Mouse (Mus musculus) layer of hippocampus, adult 6 months (tissue): Measurements from ENCODE around the gene Cercam. TPM values are rescaled to one million over a fixed set of nuclear protein-coding genes. Genes with fewer than 3 reads are reported as not detected.

Experiments
- long read RNA-seq, 2 experiments: library from polyadenylated mRNA; unstranded; transcript quantifications; one replicate each; pipeline ENCODE4 v2.0.0; 2019 to 2020
- microRNA-seq: library from miRNA; unstranded; fragments of <30 nt; microRNA quantifications from one replicate; pipeline ENCODE4 v1.2.0, GENCODE M21; 2020
- polyA plus RNA-seq: library from polyadenylated mRNA; unstranded; fragments of <200 nt; fragmentation: Nextera tagmentation; gene quantifications from 2 replicates; pipeline ENCODE4 v1.2.3, GENCODE M21; 2021

Gene Cercam
- polyA plus RNA-seq = 3.3 and 3.5 TPM in 2 replicates
- long read RNA-seq, experiment 1, partial matches to known transcripts = 0 of 1 reads
- long read RNA-seq, experiment 1, other reads (novel, unspliced or antisense) = 1 of 1 reads
- long read RNA-seq, experiment 2, partial matches to known transcripts = 3 of 4 reads
- long read RNA-seq, experiment 2, other reads (novel, unspliced or antisense) = 1 of 4 reads

DNA sequence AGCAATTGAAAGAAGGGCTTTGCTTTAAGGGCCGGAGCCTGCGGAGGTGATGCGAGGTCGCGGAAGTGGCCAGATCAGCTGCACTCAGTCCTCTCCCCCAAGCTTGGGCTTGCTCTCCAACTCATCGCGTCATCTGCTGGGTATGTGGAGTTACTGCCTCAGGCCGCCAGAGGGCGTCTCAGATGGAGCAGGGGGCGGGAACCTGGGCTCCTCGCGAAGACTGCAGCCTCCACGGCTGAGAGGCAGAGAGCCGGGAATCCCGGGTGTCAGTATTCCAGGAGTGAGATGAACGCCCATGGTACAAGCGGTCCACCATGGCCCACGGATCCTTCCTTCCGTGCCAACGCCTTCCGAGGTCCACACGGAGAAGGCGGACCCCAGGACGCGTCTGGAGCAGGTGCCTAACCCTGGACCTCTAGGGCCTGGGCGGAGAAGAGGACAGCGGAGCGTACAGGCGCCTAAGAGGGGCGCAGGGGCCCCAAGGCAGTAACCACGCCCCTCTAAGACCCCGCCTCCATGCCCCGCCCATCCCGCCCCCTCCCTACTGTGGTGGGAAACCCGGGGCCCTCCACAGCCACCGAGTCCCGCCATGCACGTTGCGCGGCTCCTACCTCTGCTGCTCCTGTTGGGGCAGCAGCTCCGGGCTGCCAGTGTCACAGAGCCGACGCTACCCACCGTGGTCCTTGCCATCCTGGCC is at the start of gene Cercam:
TSS of gene Cercam (plus strand) at position 216 of the 697 bp plus-strand sequence.

DNA sequence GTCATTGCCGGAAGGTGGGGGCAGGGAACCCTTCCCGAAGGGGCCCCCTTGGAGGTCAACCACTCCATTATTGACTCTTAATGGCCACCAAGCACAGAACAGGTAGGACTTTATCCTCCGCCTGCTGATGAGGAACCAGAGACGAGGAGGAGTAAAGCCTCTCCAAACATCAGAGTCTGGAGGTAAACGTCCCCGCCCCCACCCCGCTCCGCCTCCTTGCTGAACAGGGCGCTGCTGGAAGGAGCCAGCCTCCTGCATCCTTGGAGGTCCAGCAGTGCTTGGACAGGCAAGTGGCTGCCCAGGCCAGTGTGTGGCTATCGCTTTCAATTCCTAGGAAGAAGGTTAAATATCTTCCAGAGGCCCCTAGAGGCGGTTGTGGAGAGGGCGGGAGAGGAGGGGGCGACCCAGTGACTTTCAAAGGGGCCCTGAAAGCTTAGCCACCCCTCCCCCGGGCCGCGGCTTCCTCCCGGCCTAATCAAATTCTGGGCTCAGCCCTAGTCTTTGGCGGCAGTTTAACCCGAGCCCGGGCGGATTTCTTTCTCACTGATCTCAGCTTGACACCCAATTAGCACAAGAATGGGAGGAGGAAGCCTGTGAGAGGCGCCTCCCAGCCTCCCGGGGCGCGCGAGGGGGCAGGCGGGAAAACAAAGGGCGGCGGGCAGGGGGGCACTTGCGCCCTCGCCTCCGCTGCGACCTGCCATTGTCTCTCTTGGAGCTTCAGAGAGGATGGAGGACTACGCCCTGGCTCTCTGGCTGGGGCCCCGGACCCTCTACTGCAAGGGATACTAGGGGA is 48.7 kb upstream of the Cercam start, which contains the start of gene Urm1:
TSS of gene Urm1 (plus strand) at position 51 of the 793 bp plus-strand sequence.

DNA sequence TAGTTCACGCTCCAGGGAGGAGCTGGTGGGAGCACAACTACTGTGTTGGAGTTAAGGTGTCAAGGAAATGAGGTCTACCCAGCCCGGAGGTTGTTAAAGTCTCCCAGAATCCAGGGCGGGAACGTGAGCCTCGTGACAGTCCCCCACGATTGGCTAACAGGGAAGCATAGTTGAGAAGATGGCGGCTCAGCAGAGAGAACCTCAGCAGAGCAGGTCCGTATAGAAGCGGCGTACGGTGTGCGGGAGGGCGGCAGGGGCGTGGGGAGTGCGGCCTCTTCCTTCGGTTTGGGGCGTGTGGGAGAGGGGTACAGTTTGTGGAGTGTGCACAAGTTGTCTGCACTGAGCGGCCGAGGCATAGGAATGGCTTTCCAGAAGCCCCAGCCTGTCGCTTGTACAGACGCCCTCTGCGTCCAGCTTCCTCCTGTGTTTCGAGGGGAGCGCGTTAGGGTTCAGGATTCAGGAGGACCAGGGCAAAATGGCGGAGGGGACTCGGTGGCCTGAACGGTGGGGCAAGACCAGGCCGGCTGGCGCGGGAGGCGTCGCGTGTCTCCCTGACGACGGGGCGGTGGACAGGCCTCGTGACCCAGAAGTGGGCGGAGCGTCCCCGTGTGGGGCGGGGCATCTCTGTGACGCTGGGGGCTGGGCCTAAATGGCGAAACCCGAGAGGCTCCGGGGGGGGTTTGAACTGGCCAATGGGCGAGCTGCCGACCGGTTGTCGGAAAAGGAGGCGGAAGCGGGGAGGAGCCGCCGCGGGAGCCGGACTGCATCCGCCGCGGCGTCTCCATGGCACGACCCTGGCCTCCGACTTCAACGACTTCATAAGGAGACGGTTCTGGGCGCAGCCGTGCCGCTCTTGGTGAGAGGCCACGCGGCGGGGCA is 20.3 kb downstream of the Cercam start, which contains the start of gene Odf2:
TSS of gene Odf2 (plus strand) at position 156 of the 879 bp plus-strand sequence.

Small RNAs within 50 kb of the gene (microRNA-seq; reads per million reads assigned to microRNA genes)
- gene Mir219a-2 (not detected), gene Mir219b (not detected)

Other genes starting within 250 kb of the Cercam start
- 5.3 and 6.0 TPM in 2 replicates for gene Rapgef1, start 249.4 kb upstream of the Cercam start, polyA plus RNA-seq
- gene Gm13420, start 117.5 kb upstream of the Cercam start, polyA plus RNA-seq = 0.21 and 0.73 TPM in 2 replicates
- not detected in 2 replicates for gene Gm13547, start 109.9 kb upstream of the Cercam start, polyA plus RNA-seq
- 36.6 and 40.7 TPM in 2 replicates for gene Coq4, start 81.7 kb upstream of the Cercam start, polyA plus RNA-seq
- gene Trub2, start 80.7 kb upstream of the Cercam start, polyA plus RNA-seq = 12.7 and 13.2 TPM in 2 replicates
- gene Slc27a4, start 66.5 kb upstream of the Cercam start, polyA plus RNA-seq = 13.8 and 14.8 TPM in 2 replicates
- gene Urm1, start 49.1 kb upstream of the Cercam start, polyA plus RNA-seq = 1.6 and 3.3 TPM in 2 replicates
- 20.4 and 21.1 TPM in 2 replicates for gene Odf2, start 20.1 kb downstream of the Cercam start, polyA plus RNA-seq
- 30.3 and 35.1 TPM in 2 replicates for gene Gle1, start 66.3 kb downstream of the Cercam start, polyA plus RNA-seq
- 177 and 197 TPM in 2 replicates for gene Sptan1, start 96.4 kb downstream of the Cercam start, polyA plus RNA-seq
- gene Wdr34, start 179.7 kb downstream of the Cercam start, polyA plus RNA-seq = 39.2 and 40.9 TPM in 2 replicates
- 164 and 217 TPM in 2 replicates for gene Set, start 188.2 kb downstream of the Cercam start, polyA plus RNA-seq
- 0.34 and 0.40 TPM in 2 replicates for gene Pkn3, start 208.5 kb downstream of the Cercam start, polyA plus RNA-seq
- 22.1 and 28.3 TPM in 2 replicates for gene Zdhhc12, start 224.5 kb downstream of the Cercam start, polyA plus RNA-seq